Mouse (Mus musculus) kidney, adult 2 months (tissue): Measurements from ENCODE around the gene Car2.

Experiments used
- CTCF ChIP-seq: fragments of 200-500 bp; conservative IDR thresholded peaks from 2 replicates; pipeline ENCODE4 v1.5.1; 2011; ENCODE audit warnings: low read depth, mild to moderate bottlenecking, control low read depth, low read length, moderate library complexity, mixed read lengths; ENCODE audit not compliant: insufficient read depth, insufficient read length
- POLR2A ChIP-seq: fragments of 200-500 bp; IDR thresholded peaks from one replicate; pipeline ENCODE4 v1.6.1; 2011; ENCODE audit warnings: low read depth, low read length, control low read depth

GRCm38 (mm10) chr3:14854446-14854845 lies 31.6 kb upstream of the Car2 start:
- no peak for TF ChIP-seq POLR2A
- no peak for TF ChIP-seq CTCF
